Mouse (Mus musculus): ENCODE data around the gene Kat2a. TPM values are rescaled to one million over a fixed set of nuclear protein-coding genes. Genes with fewer than 3 reads are reported as not detected.
"Not testable (repeated sequence)": the region's sequence is repeated elsewhere in the genome, so short reads cannot be mapped to it uniquely, and the experiment has no call there.

The Kat2a gene
- polyA plus RNA-seq, 1 experiment from 2014 or later: 66.3 TPM

DNA sequence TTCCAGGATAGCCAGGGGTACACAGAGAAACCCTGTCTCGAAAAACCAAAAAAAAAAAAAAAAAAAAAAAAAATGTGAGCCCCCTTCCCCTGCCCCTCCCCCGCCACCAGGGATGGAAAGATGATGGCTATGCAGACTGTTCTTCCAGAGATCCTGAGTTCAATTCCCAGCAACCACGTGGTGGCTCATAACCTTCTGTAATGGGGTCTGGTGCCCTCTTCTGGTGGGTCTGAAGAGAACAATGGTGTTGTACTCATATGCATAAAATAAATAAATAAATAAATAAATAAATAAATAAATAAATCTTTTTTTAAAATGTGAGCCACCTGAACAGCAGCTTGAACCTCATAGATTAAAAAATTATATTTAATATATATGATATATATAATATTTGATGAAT is 56.7 kb downstream of the Kat2a start:
- WGBS: 45% methylated on average over 2 of the region's 3 CpGs

More for the DNA sequence above, 56.7 kb downstream of the Kat2a start:
- not testable (repeated sequence) for H3K27ac ChIP-seq (ENCODE audit: low read depth, low read length); H3K9me3 ChIP-seq (ENCODE audit: control insufficient read depth, low read length); ATAC-seq (replicated peaks; ENCODE audit: low FRiP score); H3K36me3 ChIP-seq (ENCODE audit: control insufficient read depth, insufficient read depth, low read length); H3K9ac ChIP-seq (ENCODE audit: low read depth, low read length); DNase-seq (ENCODE audit: low spot score); H3K4me1 ChIP-seq (replicated peaks; ENCODE audit: control insufficient read depth, insufficient read depth, low read length); H3K4me2 ChIP-seq; H3K4me3 ChIP-seq (ENCODE audit: low read depth, low read length)
- peaks cover 15% of the 10 kb centered on the region for H3K27me3 ChIP-seq (replicated peaks; ENCODE audit: control insufficient read depth, insufficient read depth, low read length)

Other genes with a start within 250 kb of the Kat2a start
- gene Klhl11, start 239.7 kb downstream of the Kat2a start, polyA plus RNA-seq (2014; fragmentation: Nextera tagmentation; extraction: Ambion mirVana): 6.3 and 6.7 TPM in 2 replicates
- 159 and 194 TPM in 2 replicates for gene Acly, start 184.5 kb downstream of the Kat2a start, polyA plus RNA-seq (2014; fragmentation: Nextera tagmentation; extraction: Ambion mirVana)
- gene Ttc25, start 166.9 kb downstream of the Kat2a start, polyA plus RNA-seq (2014; fragmentation: Nextera tagmentation; extraction: Ambion mirVana): 0.18 and 0.26 TPM in 2 replicates
- gene Cnp, start 137.6 kb downstream of the Kat2a start, polyA plus RNA-seq (2014; fragmentation: Nextera tagmentation; extraction: Ambion mirVana): 19.4 and 19.7 TPM in 2 replicates
- 35.4 and 36.5 TPM in 2 replicates for gene Nkiras2, start 93.2 kb downstream of the Kat2a start, polyA plus RNA-seq (2014; fragmentation: Nextera tagmentation; extraction: Ambion mirVana)
- gene Dnajc7, start 92.3 kb downstream of the Kat2a start, polyA plus RNA-seq (2014; fragmentation: Nextera tagmentation; extraction: Ambion mirVana): 70.6 and 70.8 TPM in 2 replicates
- gene Zfp385c, start 20.0 kb downstream of the Kat2a start, polyA plus RNA-seq (2014; fragmentation: Nextera tagmentation; extraction: Ambion mirVana): not detected in 2 replicates
- gene Dhx58, start 8.2 kb downstream of the Kat2a start, polyA plus RNA-seq (2014; fragmentation: Nextera tagmentation; extraction: Ambion mirVana): 2.5 and 3.7 TPM in 2 replicates
- 0.27 and 0.30 TPM in 2 replicates for gene Hspb9, start 1.4 kb upstream of the Kat2a start, polyA plus RNA-seq (2014; fragmentation: Nextera tagmentation; extraction: Ambion mirVana)
- gene Rab5c, start 25.8 kb upstream of the Kat2a start, polyA plus RNA-seq (2014; fragmentation: Nextera tagmentation; extraction: Ambion mirVana): 51.2 TPM in 2 replicates
- not detected in 2 replicates for gene Kcnh4, start 47.5 kb upstream of the Kat2a start, polyA plus RNA-seq (2014; fragmentation: Nextera tagmentation; extraction: Ambion mirVana)
- gene Hcrt, start 50.5 kb upstream of the Kat2a start, polyA plus RNA-seq (2014; fragmentation: Nextera tagmentation; extraction: Ambion mirVana): not detected in 2 replicates
- gene Ghdc, start 58.5 kb upstream of the Kat2a start, polyA plus RNA-seq (2014; fragmentation: Nextera tagmentation; extraction: Ambion mirVana): 3.1 and 3.8 TPM in 2 replicates
- 46.0 and 50.1 TPM in 2 replicates for gene Stat5b, start 138.3 kb upstream of the Kat2a start, polyA plus RNA-seq (2014; fragmentation: Nextera tagmentation; extraction: Ambion mirVana)
- 26.3 and 27.8 TPM in 2 replicates for gene Stat5a, start 146.9 kb upstream of the Kat2a start, polyA plus RNA-seq (2014; fragmentation: Nextera tagmentation; extraction: Ambion mirVana)
- gene Stat3, start 227.1 kb upstream of the Kat2a start, polyA plus RNA-seq (2014; fragmentation: Nextera tagmentation; extraction: Ambion mirVana): 52.9 and 57.3 TPM in 2 replicates

Data from liver, embryonic 11.5 days (tissue).